ENCODE assay signal across 1 mouse cellular context in the genomic region with DNA sequence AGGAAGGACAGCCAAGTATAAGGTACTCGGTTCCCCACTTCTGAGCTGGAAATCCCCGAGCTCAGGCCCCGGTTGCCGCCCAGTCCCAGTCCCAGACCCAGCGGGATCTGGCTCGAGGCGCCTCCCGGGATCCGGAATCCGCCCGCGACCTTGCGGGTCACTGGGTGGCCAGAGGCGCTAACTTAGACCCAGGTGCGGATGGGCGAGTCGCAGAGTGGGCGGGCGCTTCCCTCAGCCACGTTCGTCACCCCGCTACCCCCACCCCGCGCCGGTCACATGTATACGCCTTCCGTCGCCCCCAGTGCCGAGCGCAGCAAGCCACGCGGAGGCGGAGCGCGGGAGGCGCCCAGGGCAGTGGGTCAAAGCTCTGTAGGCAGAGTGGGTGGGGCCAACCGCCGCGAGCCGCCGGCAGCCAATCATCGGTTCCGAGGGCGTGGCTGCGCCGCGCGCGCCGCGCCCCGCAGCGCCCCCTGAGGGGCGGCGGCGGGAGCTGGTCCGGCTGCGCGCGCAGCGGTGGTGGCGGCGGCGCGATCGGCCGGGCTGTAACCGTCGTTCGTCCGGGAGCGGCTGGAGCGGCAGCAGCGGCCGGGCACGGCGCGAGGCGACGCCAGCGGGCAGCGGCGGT.
TF ChIP-seq lines count a peak whose summit lies in the region.

No protein-coding gene starts in this region.

TF ChIP-seq in MEL, 35 proteins besides CTCF, POLR2A, EP300 and RAD21 (continued from another document):
- TF ChIP-seq MYB (IDR thresholded peaks at IDR 0.05; ENCODE audit: low read depth, low read length) (peak; percentile 47; the same call in 1 of the 2 replicates), MAZ (IDR thresholded peaks at IDR 0.05; ENCODE audit: low read depth, low read length) (peak; percentile 93), MAX (IDR thresholded peaks at IDR 0.05; ENCODE audit: low read length) (peak; percentile 89), CHD1 (IDR thresholded peaks at IDR 0.05; ENCODE audit: low read depth, low read length) (no peak), NELFE (IDR thresholded peaks at IDR 0.05; ENCODE audit: low read depth, low read length) (peak; percentile 64), NRF1 (IDR thresholded peaks at IDR 0.05; ENCODE audit: insufficient read depth, low read depth, low read length, poor library complexity, severe bottlenecking) (peak; percentile 72), MEF2A (IDR thresholded peaks at IDR 0.05; ENCODE audit: extremely low read depth, insufficient replicate concordance, low read depth, low read length, poor library complexity, severe bottlenecking) (no peak), HCFC1 (IDR thresholded peaks at IDR 0.05; ENCODE audit: low read depth, low read length) (peak; percentile 73), ZC3H11A (IDR thresholded peaks at IDR 0.05; ENCODE audit: low read depth, low read length) (no peak), GATA1 (IDR thresholded peaks at IDR 0.05; ENCODE audit: low read depth, low read length) (no peak), ZNF384 (IDR thresholded peaks at IDR 0.05; ENCODE audit: low read depth, low read length) (no peak)
